Mouse (Mus musculus) kidney, adult 2 months (tissue): ENCODE data around the gene Cacfd1. TPM values are rescaled to one million over a fixed set of nuclear protein-coding genes. Genes with fewer than 3 reads are reported as not detected.

ENCODE experiments used
- DNase-seq: peaks from one replicate; pipeline ENCODE4 v3.0.0; 2021
- H3K27ac ChIP-seq: fragments of 200-500 bp; 2 replicates; pipeline ENCODE4 v1.5.1; 2012; ENCODE audit warnings: low read depth, low read length, control low read depth, inconsistent platforms; ENCODE audit not compliant: insufficient read depth
- H3K27me3 ChIP-seq: fragments of 200-500 bp; replicated peaks from 2 replicates; pipeline ENCODE4 v1.6.1; 2012; ENCODE audit warnings: mild to moderate bottlenecking, moderate library complexity, low read length, inconsistent platforms; ENCODE audit not compliant: control insufficient read depth, insufficient read depth
- H3K36me3 ChIP-seq: fragments of 200-500 bp; 2 replicates; pipeline ENCODE4 v1.6.1; 2012; ENCODE audit warnings: mild to moderate bottlenecking, moderate library complexity, low read length, inconsistent platforms; ENCODE audit not compliant: control insufficient read depth, insufficient read depth
- H3K4me1 ChIP-seq: fragments of 200-500 bp; 2 replicates; pipeline ENCODE4 v1.6.1; 2011; ENCODE audit warnings: low read length; ENCODE audit not compliant: control insufficient read depth, insufficient read depth
- H3K4me3 ChIP-seq: fragments of 200-500 bp; 2 replicates; pipeline ENCODE4 v1.5.1; 2011; ENCODE audit warnings: mild to moderate bottlenecking, low read depth, low read length, control low read depth; ENCODE audit not compliant: insufficient read depth
- CTCF ChIP-seq: fragments of 200-500 bp; conservative IDR thresholded peaks from 2 replicates; pipeline ENCODE4 v1.5.1; 2011; ENCODE audit warnings: low read depth, mild to moderate bottlenecking, control low read depth, low read length, moderate library complexity, mixed read lengths; ENCODE audit not compliant: insufficient read depth, insufficient read length
- POLR2A ChIP-seq: fragments of 200-500 bp; IDR thresholded peaks from one replicate; pipeline ENCODE4 v1.6.1; 2011; ENCODE audit warnings: low read depth, low read length, control low read depth
- WGBS: fragments of 180-500 bp; shearing (Covaris S2); methylation state at CpG from one replicate; pipeline ENCODE4 v1.1.7; 2018; 5-methylcytosine and 5-hydroxymethylcytosine counted together
- polyA plus RNA-seq: library from polyadenylated mRNA; depleted of rRNA; stranded (reverse); fragments of >200 nt; gene quantifications from 2 replicates; pipeline ENCODE4 v1.2.3, GENCODE M21; 2012

Cacfd1 gene
- polyA plus RNA-seq, 1 experiment, result 72.7 TPM

DNA sequence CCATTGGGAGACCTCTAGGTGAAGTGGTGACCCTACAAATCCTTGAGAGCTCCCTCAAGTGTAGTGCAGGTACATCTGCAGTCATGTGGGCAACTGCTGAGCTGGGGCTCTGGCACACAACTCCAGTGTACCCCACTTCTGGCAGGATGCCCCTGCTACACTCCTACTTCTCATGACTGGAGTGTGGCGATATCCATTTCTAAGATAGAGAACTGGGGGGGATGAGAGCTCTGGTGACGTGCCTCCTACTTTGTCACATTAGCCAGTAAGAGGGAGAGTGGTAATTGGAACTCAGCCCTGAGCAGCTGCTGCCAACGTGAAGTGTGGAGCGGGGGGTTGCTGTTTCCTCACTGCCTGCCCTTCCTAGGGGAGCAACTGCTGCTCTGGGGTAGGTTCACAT, 3.5 kb upstream of the Cacfd1 start:
- DNase-seq, result no peak
- WGBS, result 76% methylated on average over 4 of the region's 4 CpGs

DNA sequence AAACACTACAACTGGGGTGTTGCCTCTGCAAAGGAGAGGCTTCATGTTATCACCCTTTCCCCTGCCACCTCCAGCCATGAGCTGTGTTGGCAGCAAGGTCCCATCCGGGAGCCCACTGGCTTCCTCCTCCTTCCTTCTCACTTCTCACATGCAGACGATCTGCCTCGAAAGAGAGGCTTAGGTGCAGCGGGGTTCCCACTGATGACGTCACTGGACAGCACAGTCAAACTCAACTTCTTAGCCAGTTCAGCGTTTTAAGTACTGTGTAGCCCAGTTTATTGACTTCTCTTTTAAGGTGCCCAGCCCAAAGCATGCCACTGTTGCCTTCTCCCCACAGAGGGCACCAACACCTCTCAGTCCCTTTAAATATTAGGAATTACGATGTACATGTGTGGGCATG, 2.0 kb upstream of the Cacfd1 start:
- Histone ChIP-seq H3K4me1 (peaks cover 14% of the 10 kb centered on the region; the same call in 1 of the 2 replicates), H3K27me3 (no peaks in the 10 kb centered on the region), H3K27ac (no peak overlapping the region), H3K36me3 (no peaks in the 10 kb centered on the region), H3K4me3 (no peak overlapping the region)
- DNase-seq, result no peak
- WGBS, result 79% methylated on average over 7 of the region's 7 CpGs
- TF ChIP-seq CTCF, result no peak

More for the DNA sequence above, 3.5 kb upstream of the Cacfd1 start:
- Histone ChIP-seq H3K36me3 (no peaks in the 10 kb centered on the region), H3K4me3 (no peak overlapping the region), H3K27ac (no peak overlapping the region), H3K4me1 (peaks cover 14% of the 10 kb centered on the region; the same call in 1 of the 2 replicates), H3K27me3 (no peaks in the 10 kb centered on the region)
- TF ChIP-seq POLR2A, result no peak
- no peak for TF ChIP-seq CTCF

DNA sequence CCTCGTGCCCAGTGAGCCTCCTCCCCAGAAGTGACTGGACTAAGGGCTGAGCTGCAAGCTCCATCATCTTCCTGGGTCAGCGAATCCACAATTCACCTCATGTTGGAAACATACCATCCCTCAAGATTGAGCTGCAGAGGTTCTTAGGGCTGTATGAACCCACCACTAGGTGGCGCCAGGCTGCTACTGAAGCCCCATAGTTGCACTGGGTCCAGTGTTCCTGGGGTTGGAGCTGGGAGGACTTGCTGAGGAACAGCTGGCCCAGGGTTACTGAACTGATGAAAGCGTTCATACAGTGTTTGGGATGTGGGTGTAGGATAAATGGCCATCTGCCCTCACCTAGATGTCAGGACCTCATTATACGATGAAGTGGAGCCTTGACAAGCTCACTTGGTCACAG, 8.1 kb downstream of the Cacfd1 start:
- no peak for TF ChIP-seq POLR2A
- peak; percentile 88 for TF ChIP-seq CTCF
- peak; percentile 70 for DNase-seq
- Histone ChIP-seq H3K27me3 (no peaks in the 10 kb centered on the region), H3K4me3 (no peak overlapping the region), H3K36me3 (no peaks in the 10 kb centered on the region), H3K27ac (no peak overlapping the region), H3K4me1 (no peaks in the 10 kb centered on the region)
- WGBS, result 43% methylated on average over 5 of the region's 5 CpGs

DNA sequence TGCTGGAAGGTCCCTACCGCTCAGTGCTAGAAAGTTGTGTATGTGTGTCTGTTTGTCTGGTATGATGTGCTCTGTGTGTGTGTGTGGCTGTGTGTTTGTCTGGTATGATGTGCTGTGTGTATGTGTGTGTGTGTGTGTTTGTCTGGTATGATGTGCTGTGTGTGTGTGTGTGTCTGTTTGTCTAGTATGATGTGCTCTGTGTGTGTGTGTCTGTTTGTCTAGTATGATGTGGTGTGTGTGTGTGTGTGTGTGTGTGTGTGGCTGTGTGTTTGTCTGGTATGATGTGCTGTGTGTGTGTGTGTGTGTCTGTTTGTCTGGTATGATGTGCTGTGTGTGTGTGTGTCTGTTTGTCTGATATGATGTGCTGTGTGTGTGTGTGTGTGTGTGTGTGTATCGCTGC, 9.8 kb downstream of the Cacfd1 start:
- WGBS, result 94% methylated on average over 2 of the region's 2 CpGs
- Histone ChIP-seq H3K27ac (no peak overlapping the region), H3K4me1 (no peaks in the 10 kb centered on the region), H3K27me3 (no peaks in the 10 kb centered on the region), H3K36me3 (no peaks in the 10 kb centered on the region), H3K4me3 (no peak overlapping the region)
- no peak for DNase-seq
- TF ChIP-seq POLR2A (no peak), CTCF (no peak)

DNA sequence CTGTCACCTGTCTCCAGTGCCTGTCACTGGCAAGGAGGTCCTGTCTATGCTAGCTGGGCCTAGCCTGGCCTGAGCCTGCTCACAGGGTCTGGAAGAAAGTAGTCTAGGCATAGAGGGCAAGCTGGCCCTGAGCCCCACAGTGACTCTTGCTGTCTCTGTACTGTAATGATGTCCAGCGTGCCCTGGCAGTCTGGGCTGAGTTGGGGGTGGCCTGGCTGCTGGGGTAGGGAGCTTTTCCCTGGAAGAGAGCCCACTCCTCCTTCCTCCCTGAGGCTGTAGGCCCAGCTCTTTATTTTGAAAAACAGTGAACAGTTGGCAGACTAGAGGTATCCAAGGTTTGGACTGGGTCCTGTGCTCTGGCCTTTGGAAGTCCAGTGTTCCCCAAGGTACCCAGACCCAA, 11.4 kb downstream of the Cacfd1 start:
- H3K27me3 ChIP-seq, result no peaks in the 10 kb centered on the region
- TF ChIP-seq POLR2A, result no peak
- no peak for TF ChIP-seq CTCF
- H3K4me3 ChIP-seq, result no peak overlapping the region
- no peaks in the 10 kb centered on the region for H3K36me3 ChIP-seq
- no peak for DNase-seq
- H3K4me1 ChIP-seq, result no peaks in the 10 kb centered on the region
- H3K27ac ChIP-seq, result no peak overlapping the region
- WGBS, result 68% methylated on average over 1 of the region's 1 CpGs

DNA sequence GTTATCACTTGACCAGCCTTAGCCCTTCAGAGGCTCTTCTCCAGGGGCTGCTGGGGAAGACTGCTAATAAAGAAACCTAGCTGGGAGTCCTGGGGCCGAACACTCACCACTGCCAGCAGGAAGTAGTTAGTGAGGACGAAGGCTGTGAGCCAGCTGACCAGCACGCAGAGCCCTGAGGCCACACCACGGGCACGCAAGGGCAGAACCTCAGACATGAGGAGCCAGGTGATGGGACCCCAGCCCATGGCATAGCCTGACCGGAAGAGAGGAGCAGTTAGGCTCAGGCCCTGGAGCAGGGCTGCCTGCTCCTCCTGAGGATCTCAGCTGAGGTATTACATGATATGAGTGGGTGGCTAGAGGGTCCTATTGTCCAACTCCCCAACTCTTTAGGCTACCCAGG, 12.9 kb downstream of the Cacfd1 start:
- DNase-seq, result no peak

DNA sequence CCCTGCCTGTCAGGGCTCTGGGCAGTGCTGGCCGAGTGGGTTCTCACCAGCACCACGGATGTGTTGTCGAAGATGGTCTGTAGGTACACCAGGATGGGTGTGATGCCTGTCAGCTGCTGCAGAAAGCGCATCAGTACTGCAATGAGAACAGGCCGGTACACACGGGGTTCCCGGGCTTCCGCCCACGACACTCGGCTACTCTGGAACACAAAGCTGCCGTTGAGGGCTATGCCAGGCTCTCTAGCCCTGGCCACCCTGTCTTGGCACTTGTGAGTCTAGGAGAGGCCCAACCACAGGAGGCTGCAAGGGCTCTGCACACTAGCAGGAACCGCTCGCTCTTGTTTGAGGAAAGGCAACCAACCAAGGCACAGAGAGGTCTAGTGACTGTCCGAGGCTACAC, 14.4 kb downstream of the Cacfd1 start:
- H3K36me3 ChIP-seq, result no peaks in the 10 kb centered on the region
- no peak for DNase-seq
- H3K27ac ChIP-seq, result no peak overlapping the region
- H3K4me3 ChIP-seq, result no peak overlapping the region
- H3K27me3 ChIP-seq, result no peaks in the 10 kb centered on the region
- WGBS, result 74% methylated on average over 14 of the region's 14 CpGs
- TF ChIP-seq POLR2A (no peak), CTCF (no peak)
- H3K4me1 ChIP-seq, result peaks cover 2% of the 10 kb centered on the region; the same call in 1 of the 2 replicates

More for the DNA sequence above, 12.9 kb downstream of the Cacfd1 start:
- no peaks in the 10 kb centered on the region for H3K27me3 ChIP-seq
- H3K4me1 ChIP-seq, result no peaks in the 10 kb centered on the region
- no peak overlapping the region for H3K4me3 ChIP-seq
- H3K36me3 ChIP-seq, result no peaks in the 10 kb centered on the region
- WGBS, result 52% methylated on average over 6 of the region's 6 CpGs
- TF ChIP-seq CTCF (no peak), POLR2A (no peak)
- H3K27ac ChIP-seq, result no peak overlapping the region

DNA sequence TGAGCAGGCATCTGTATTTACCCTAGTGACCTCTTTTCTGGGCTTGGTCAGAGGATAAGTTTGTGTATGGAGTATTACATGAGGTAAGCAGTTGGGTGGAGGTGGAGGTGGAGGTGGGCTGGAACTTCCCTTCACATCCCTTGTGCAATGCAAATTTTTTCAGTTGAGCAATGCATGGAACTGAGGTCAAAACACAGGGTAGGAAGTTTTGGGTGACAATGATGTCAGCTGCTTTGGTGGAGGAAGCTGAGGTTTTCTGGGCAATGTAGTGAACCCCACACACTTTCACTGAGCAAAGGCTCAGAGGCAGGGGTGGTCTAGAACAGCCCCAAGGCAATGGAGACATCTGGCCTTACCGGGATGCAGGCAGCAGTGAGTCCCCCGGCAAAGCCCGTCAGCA, 15.8 kb downstream of the Cacfd1 start:
- 84% methylated on average over 3 of the region's 3 CpGs for WGBS

More for the DNA sequence above, 15.8 kb downstream of the Cacfd1 start:
- no peak overlapping the region for H3K4me3 ChIP-seq
- TF ChIP-seq POLR2A, result no peak
- no peak for TF ChIP-seq CTCF
- no peak for DNase-seq
- H3K4me1 ChIP-seq, result peaks cover 2% of the 10 kb centered on the region; the same call in 1 of the 2 replicates
- H3K27ac ChIP-seq, result no peak overlapping the region
- no peaks in the 10 kb centered on the region for H3K36me3 ChIP-seq
- no peaks in the 10 kb centered on the region for H3K27me3 ChIP-seq
